Mouse (Mus musculus) stomach, embryonic 16.5 days (tissue): ENCODE data around the gene Adgrl1. TPM values are rescaled to one million over a fixed set of nuclear protein-coding genes. Genes with fewer than 3 reads are reported as not detected.
A peak's percentile ranks its signal among the peaks of the same experiment; 100 is the strongest.

ENCODE experiments used
- ATAC-seq: fragments of 200-750 bp; cut with Nextera tagmentation; 2 replicates; pipeline ENCODE4 v1.8.0; 2017; ENCODE audit warnings: moderate number of reproducible peaks, moderate TSS enrichment; ENCODE audit not compliant: insufficient read depth, low FRiP score
- H3K27ac ChIP-seq: fragments of 300-500 bp; sonication (generic); 2 replicates; pipeline ENCODE4 v1.5.1; 2014; ENCODE audit warnings: low read length
- H3K27me3 ChIP-seq: fragments of 300-500 bp; sonication (generic); 2 replicates; pipeline ENCODE4 v1.6.1; 2014; ENCODE audit warnings: low read length, control low read depth, mixed read lengths; ENCODE audit not compliant: control insufficient read depth, insufficient read depth
- H3K36me3 ChIP-seq: fragments of 300-500 bp; sonication (generic); 2 replicates; pipeline ENCODE4 v1.6.1; 2014; ENCODE audit warnings: low read length; ENCODE audit not compliant: control insufficient read depth, insufficient read depth
- H3K4me1 ChIP-seq: fragments of 300-500 bp; sonication (generic); 2 replicates; pipeline ENCODE4 v1.6.1; 2014; ENCODE audit warnings: low read length, control low read depth, mixed read lengths; ENCODE audit not compliant: control insufficient read depth, insufficient read depth
- H3K4me2 ChIP-seq: fragments of 300-500 bp; sonication (generic); 2 replicates; pipeline ENCODE4 v1.6.1; 2014; ENCODE audit warnings: low read depth, low read length, mixed read lengths
- H3K4me3 ChIP-seq: fragments of 300-500 bp; sonication (generic); replicated peaks from 2 replicates; pipeline ENCODE4 v1.5.1; 2014; ENCODE audit warnings: mild to moderate bottlenecking, low read length
- H3K9ac ChIP-seq: fragments of 300-500 bp; sonication (generic); 2 replicates; pipeline ENCODE4 v1.6.1; 2014; ENCODE audit warnings: low read length
- H3K9me3 ChIP-seq: fragments of 300-500 bp; sonication (generic); replicated peaks from 2 replicates; pipeline ENCODE4 v1.6.1; 2016; ENCODE audit warnings: low read length, control low read depth; ENCODE audit not compliant: control insufficient read depth
- WGBS: fragments of 180-500 bp; shearing (Covaris S2); extraction: QIAGEN DNeasy Blood & Tissue Kit; methylation state at CpG from one replicate; pipeline ENCODE4 v1.1.7; 2014; 5-methylcytosine and 5-hydroxymethylcytosine counted together
- polyA plus RNA-seq: library from polyadenylated mRNA; unstranded; fragments of >200 nt; fragmentation: Nextera tagmentation; extraction: Ambion mirVana; gene quantifications from 2 replicates; pipeline ENCODE4 v1.2.1, GENCODE M21; 2015

The Adgrl1 gene
- polyA plus RNA-seq, 1 experiment from 2014 or later, result 13.2 TPM

DNA sequence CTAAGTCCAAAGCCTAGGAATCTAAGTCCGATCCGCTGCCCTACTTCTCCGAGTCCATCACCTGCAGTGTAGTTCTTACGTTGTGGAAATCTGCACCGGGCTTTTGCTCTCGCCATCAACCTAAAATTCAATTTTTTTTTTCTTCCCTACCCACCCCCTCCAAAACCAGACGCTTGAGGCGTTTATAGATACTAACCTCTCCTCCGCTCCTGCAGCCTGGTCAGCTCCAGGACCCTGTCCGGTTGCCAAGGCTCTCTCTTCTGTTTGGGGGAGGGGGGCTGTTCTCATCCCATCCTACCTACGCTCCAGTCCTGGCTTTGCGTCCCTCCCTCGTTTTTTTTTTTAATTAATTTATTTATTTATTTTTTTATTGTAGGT, 931 bp upstream of the Adgrl1 start:
- H3K4me2 ChIP-seq, result peak overlapping the region; percentile 95
- WGBS, result under 1% methylated on average over 13 of the region's 13 CpGs
- peak overlapping the region; percentile 96 for H3K27ac ChIP-seq
- peaks cover 23% of the 10 kb centered on the region for H3K4me1 ChIP-seq
- H3K36me3 ChIP-seq, result no peaks in the 10 kb centered on the region
- H3K4me3 ChIP-seq, result peak overlapping the region; percentile 86
- peak overlapping the region; percentile 88; the same call in 1 of the 2 replicates for H3K9ac ChIP-seq
- peaks cover 4% of the 10 kb centered on the region; the same call in 1 of the 2 replicates for H3K27me3 ChIP-seq
- H3K9me3 ChIP-seq, result no peaks in the 10 kb centered on the region
- peak; percentile 61; the same call in 1 of the 2 replicates for ATAC-seq

DNA sequence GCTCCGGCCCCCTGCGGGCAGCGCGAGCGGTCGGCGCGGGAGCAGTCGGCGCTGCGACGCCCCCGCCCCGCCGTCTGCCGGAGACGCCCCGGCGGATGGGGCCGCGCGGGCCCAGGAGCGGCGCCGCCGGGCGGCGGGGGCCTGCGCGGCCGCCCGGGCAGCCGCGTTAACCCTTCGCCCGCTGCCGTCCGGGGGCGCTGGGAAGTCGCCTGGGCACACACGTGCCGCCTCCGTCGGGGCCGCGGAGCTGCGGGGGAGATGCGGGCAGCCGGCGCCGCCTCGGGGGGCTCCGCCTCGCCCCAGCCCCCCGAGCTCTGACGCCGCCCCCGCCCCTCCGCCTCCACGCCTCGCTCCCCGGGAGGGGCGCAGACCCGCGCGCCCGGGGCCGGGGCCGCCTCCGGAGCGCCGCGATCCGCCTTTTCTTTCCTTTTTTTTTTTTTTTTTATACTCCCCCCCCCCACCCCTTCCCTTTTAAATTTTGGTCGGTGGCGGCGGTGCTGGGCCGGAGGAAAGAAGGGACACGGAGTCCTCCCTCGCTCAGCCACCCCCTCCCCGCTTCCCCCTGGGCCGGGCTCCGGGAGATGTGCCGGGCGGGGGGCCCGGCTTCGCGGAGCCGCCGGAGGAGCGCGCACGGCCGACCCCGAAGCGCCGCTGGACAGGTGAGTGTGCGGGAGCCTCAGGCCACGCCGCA, 506 bp downstream of the Adgrl1 start:
- WGBS, result under 1% methylated on average over 87 of the region's 100 CpGs
- H3K4me2 ChIP-seq, result peak overlapping the region; percentile 95
- peak overlapping the region; percentile 96 for H3K27ac ChIP-seq
- H3K4me3 ChIP-seq, result peak overlapping the region; percentile 86
- H3K4me1 ChIP-seq, result peaks cover 26% of the 10 kb centered on the region
- H3K9me3 ChIP-seq, result no peaks in the 10 kb centered on the region
- no peak for ATAC-seq
- H3K36me3 ChIP-seq, result no peaks in the 10 kb centered on the region
- H3K27me3 ChIP-seq, result no peaks in the 10 kb centered on the region
- H3K9ac ChIP-seq, result peak overlapping the region; percentile 88

DNA sequence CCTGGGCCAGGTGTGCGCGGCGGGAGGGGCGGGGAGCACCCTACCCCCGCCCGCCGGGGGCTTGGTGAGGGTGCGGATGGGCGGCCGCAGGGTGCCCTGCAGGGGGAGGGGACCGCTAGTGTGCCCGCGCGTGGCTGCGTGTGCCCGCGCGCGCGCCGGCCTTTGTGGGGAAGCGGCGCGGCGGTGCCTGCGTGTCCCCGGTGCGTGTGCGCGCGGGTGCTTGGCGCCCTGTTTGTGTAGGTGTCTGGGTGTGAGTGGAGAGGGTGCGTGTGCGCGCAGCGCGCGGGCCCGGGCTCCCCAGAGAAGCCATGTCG, 1.0 kb downstream of the Adgrl1 start:
- H3K9ac ChIP-seq, result peak overlapping the region; percentile 88
- H3K27me3 ChIP-seq, result no peaks in the 10 kb centered on the region
- peak overlapping the region; percentile 86 for H3K4me3 ChIP-seq
- peak overlapping the region; percentile 96 for H3K27ac ChIP-seq
- ATAC-seq, result no peak
- H3K36me3 ChIP-seq, result no peaks in the 10 kb centered on the region
- under 1% methylated on average over 40 of the region's 40 CpGs for WGBS
- H3K4me1 ChIP-seq, result peaks cover 26% of the 10 kb centered on the region
- no peaks in the 10 kb centered on the region for H3K9me3 ChIP-seq
- H3K4me2 ChIP-seq, result peak overlapping the region; percentile 95

DNA sequence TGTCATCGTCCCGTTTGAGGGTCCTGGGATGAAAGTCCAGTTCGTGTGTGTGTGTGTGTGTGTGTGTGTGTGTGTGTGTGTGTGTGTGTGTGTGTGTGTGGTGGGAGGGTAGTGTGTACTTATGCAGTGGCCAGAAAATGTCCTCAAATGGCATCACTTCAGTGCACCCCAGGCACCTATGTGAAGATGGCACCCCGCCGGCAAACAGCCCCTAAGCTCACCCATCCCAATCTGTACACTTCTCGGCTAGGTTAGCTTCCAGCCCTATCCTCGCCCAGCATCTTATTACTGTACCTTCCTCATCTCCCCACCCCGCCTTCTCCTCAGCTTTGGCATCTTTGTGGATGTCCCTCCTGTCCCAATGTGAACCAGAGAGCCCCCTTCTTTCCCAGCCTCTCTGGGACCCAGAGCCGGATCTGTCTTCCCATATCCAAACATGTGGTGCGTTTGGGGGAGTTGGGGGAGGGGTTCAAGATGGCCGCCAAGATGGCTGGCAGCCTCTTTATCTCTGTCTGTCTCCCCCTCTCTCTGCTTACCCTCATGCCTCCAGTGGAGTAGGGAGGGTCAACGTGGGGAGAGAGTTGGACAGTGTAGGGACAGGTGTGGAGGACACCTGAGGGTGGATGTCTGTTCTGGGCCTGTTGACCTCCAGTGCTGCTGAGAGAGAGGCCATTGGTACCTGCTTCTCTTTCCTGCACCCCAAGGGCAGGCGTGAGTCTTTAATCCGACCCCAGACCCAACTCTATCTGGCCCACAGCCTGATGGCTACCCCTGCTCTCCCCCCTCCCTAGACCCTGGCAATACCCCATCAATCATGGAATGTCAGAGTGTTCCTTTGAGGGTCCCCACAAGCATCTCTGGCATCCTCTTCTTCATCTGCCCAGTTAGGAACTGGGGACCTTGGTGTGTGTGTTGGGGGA, 1.9 kb downstream of the Adgrl1 start:
- H3K9me3 ChIP-seq, result no peaks in the 10 kb centered on the region
- H3K27ac ChIP-seq, result no peak overlapping the region
- peaks cover 26% of the 10 kb centered on the region for H3K4me1 ChIP-seq
- no peak for ATAC-seq
- peak overlapping the region; percentile 86 for H3K4me3 ChIP-seq
- H3K4me2 ChIP-seq, result peak overlapping the region; percentile 95
- H3K9ac ChIP-seq, result peak overlapping the region; percentile 88
- H3K27me3 ChIP-seq, result no peaks in the 10 kb centered on the region
- H3K36me3 ChIP-seq, result no peaks in the 10 kb centered on the region
- 16% methylated on average over 14 of the region's 14 CpGs for WGBS

DNA sequence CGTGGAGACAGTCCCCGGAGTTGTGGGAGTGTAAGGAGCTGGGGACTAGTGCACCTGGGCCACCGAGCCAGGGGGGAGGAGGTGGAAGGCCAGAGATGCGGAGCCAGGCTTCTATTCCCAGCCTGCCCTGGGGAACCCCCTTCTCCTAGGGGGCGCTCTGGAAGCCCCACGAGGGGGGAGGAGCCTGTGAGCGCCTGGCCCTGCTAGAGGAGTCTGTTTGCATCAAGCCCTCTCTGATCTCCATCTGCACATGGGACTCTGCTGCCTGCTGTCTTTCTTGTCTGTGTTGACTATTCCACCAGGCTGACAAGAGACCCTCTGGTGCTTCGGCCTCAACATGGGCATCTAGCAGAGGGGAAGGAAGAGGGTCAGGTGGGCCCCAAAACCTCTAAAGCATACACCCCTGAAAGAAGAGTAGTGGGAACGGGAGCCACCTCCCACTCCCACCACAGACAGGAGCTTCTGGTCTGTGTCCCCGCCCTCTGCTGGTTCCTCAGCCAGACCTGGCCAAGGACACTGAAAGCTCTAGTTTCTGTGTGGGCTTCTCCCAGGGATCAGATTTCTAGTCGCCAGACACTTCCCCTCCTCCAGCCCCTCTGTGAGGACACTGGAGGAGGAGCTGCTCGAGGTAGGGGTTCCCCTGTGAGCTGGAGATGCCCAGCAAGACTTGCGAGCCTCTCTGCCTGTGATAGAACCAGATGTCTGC, 3.2 kb downstream of the Adgrl1 start:
- H3K36me3 ChIP-seq, result no peaks in the 10 kb centered on the region
- peak overlapping the region; percentile 31; the same call in 1 of the 2 replicates for H3K27ac ChIP-seq
- WGBS, result 17% methylated on average over 12 of the region's 13 CpGs
- peak overlapping the region; percentile 95 for H3K4me2 ChIP-seq
- H3K27me3 ChIP-seq, result no peaks in the 10 kb centered on the region
- no peaks in the 10 kb centered on the region for H3K9me3 ChIP-seq
- ATAC-seq, result no peak
- H3K9ac ChIP-seq, result peak overlapping the region; percentile 24
- H3K4me1 ChIP-seq, result peaks cover 31% of the 10 kb centered on the region
- no peak overlapping the region for H3K4me3 ChIP-seq

DNA sequence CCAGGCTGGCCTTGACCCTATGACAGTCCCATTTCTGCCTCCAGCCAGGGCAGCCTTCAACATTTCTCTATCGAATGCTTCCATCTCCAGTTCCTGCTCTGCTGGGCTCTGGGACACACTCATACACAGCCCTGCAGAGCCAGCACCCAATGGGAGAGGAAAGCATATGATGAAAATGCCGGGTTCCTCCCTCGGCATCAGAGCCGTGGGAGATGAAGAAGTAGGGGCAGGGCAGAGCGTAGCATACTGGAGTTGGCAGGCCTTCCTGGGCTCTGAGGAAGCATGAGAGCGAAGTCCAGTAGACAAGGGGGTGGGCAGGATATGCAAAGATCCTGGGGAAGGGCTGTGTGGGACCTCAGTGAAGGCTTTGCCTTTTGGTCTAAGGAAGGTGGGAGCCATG, 8.7 kb downstream of the Adgrl1 start:
- 67% methylated on average over 6 of the region's 6 CpGs for WGBS
- no peak overlapping the region for H3K4me2 ChIP-seq
- no peak for ATAC-seq
- H3K9me3 ChIP-seq, result no peaks in the 10 kb centered on the region
- H3K27me3 ChIP-seq, result no peaks in the 10 kb centered on the region
- H3K4me3 ChIP-seq, result no peak overlapping the region
- no peaks in the 10 kb centered on the region for H3K36me3 ChIP-seq
- peaks cover 24% of the 10 kb centered on the region for H3K4me1 ChIP-seq
- H3K9ac ChIP-seq, result 0 out of 2 replicates have a peak overlapping the region, but pooled peaks have one; percentile 7
- H3K27ac ChIP-seq, result no peak overlapping the region

DNA sequence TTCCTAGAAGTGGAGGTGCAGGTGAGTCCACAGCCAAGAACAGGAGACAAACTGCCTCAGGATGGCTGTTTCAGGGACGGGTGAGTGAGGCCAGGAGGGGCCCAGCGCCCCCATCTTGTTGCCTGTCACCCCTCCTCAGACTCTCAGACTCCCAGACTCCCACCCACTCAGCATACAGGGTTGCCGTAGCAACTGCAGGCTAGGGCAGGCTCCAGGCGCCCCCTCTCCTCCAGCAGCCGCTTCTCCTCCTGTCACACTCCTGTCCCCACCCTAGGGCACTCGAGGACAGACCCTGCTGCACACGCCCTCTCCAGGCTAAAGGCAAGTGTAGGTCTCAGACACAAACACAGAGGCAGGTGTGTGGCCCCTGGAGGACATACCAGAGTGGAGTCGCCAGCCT, 9.4 kb downstream of the Adgrl1 start:
- peak; percentile 49; the same call in 1 of the 2 replicates for ATAC-seq
- 37% methylated on average over 8 of the region's 8 CpGs for WGBS
- Histone ChIP-seq H3K4me1 (peaks cover 17% of the 10 kb centered on the region), H3K4me2 (no peak overlapping the region), H3K36me3 (no peaks in the 10 kb centered on the region), H3K4me3 (no peak overlapping the region), H3K9ac (peak overlapping the region; percentile 7; the same call in 1 of the 2 replicates), H3K9me3 (no peaks in the 10 kb centered on the region), H3K27me3 (no peaks in the 10 kb centered on the region), H3K27ac (no peak overlapping the region)

DNA sequence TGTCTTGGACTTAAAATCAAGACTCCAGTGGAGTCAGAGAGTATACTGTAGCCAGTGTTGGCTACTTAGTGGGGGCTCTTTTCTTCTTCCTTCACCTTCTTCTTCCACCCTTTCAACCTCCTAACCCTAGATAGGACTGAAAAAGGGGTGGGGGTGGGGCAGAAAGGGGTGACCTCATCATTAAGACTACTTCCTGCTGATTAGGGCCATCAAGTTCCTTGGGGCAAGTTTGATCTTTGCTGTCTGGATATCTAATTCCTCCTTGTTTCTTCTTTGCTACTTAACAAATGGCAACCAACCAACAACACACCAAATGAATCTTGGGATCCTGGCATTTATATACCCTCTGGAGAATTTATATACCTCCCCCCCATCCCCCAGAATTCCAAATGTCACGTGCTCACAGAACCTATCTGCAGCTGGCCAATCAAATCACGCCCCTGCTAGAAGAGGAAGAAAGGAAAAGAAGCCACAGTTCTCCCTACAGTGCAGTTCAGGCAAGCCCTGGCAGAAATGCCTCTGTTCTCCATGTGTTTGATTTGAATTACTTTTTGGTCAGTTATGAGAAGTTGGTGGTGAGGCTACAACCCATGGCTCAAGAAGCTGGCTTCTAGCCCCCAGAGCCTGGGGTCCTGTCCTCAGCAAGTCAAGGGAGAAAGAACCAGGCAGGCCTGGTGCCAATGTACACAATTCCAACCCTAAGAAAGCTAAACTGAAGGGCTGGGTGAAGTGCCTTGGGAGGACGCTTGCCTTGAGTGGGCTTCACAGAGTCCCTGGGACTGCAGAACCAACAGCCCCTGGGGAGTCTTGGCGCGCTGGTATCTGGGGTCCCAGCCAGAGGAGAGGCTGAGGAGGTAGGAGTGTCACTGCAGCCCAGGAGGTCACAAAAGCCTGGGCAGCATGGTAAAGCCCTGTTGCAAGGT, 12.2 kb downstream of the Adgrl1 start:
- Histone ChIP-seq H3K4me3 (no peak overlapping the region), H3K4me1 (peaks cover 23% of the 10 kb centered on the region), H3K9ac (no peak overlapping the region), H3K27me3 (no peaks in the 10 kb centered on the region), H3K9me3 (no peaks in the 10 kb centered on the region), H3K4me2 (no peak overlapping the region), H3K36me3 (no peaks in the 10 kb centered on the region), H3K27ac (peak overlapping the region; percentile 6; the same call in 1 of the 2 replicates)
- no peak for ATAC-seq
- WGBS, result 72% methylated on average over 5 of the region's 5 CpGs
